Mouse (Mus musculus): ENCODE measurements around the gene Slc25a40. TPM values are rescaled to one million over a fixed set of nuclear protein-coding genes. Genes with fewer than 3 reads are reported as not detected.
A peak's percentile ranks its signal among the peaks of the same experiment; 100 is the strongest.

Gene Slc25a40
- 1 to 10 TPM; 5.5 to 7.0 TPM for total RNA-seq (2021)
- long read RNA-seq, experiment 1, partial matches to known transcripts = 0 of 3 reads
- long read RNA-seq, experiment 1, other reads (novel, unspliced or antisense) = 0 of 3 reads
- long read RNA-seq, experiment 2, partial matches to known transcripts = 0 of 8 reads
- long read RNA-seq, experiment 2, other reads (novel, unspliced or antisense) = 4 of 8 reads

DNA sequence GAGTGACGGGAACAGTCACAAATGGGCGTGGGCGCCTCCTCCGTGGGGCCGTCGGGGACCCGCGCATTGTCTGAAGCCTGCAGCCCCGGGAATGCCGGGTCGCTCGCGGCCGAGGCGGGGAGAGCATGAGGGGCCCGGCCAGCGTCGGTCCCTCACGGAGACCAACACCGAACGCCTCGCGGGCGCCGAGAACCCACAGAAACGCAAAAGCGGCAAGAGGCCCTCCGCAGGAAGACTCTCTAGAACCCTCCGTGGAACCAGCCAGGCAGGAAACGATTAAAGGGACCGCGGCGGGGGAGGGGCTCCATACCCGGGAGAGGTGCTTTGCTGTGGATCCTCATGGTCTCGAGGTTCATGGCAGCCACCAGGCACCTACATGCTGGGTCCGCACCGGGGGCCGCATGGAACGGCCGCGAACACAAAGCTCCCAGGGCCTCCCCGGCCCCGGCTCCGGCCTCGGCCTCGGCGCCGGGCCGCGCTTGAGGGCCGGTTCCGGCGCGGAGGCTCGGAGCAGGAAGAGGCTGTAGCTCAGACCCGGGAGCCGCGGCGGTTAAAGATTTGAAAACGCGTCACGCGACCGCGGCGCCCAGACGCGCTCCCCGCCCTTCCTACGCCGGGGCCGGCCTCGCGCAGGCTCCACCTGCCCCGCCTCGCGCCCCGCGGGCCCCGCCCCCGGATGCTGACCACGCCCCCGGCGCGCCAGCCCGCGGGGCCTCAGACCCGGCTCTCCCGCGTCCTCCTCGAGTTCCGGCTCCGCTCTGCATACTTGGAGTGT, at the start of gene Slc25a40, which contains the start of gene Dbf4:
Slc25a40 (plus strand) TSS at position 694 of the 775 bp plus-strand sequence.
Dbf4 (minus strand) TSS at position 560 of the 775 bp plus-strand sequence.
- peak; percentile 95 for DNase-seq

DNA sequence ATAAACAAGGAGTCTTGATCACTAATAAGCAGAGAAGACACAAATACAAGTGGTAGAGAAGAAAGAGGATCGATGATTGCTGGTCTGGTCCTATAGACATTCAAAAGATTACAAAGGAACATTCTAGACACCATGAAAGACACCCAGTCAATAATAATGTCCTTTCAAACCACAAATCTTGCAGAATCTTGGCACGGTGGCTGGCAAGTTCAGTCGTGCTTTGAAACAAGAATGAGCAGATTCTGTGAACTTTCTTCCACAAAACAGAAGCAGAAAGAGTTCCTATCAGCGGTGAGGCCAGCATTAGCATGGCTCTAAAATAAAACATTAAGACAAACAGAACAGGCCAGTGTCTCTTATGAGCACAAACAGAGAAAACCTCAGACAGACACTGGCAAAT, 49.2 kb upstream of the Slc25a40 start:
- no peak for DNase-seq

DNA sequence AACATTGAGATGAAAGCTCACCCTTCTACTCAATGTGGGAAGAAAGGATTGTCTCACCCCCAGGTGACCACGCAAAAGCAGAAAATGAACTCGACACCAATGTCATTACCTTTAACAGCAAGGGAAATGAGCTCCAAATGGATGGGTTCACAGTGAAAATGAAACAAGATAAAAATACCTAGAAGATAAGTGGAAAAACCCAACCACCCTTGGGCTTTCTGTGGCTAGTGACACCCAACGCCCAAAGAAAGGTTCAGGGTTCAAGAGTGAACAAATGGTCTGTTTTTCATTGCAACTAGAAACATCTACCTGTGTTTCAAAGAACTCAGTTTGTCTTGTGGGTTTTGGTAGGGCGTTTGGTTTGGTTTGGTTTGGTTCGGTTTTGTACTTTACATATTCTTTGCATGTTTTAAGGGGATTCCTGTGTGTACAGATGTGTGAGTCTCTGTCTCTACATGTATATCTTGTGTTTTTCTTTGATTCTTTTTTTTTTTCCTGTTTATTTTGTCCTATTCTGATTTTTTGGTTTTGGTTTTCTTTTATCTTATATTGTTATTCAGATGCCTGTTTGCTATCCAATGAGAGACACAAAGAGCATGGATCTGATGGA, 48.2 kb upstream of the Slc25a40 start:
- no peak for DNase-seq

DNA sequence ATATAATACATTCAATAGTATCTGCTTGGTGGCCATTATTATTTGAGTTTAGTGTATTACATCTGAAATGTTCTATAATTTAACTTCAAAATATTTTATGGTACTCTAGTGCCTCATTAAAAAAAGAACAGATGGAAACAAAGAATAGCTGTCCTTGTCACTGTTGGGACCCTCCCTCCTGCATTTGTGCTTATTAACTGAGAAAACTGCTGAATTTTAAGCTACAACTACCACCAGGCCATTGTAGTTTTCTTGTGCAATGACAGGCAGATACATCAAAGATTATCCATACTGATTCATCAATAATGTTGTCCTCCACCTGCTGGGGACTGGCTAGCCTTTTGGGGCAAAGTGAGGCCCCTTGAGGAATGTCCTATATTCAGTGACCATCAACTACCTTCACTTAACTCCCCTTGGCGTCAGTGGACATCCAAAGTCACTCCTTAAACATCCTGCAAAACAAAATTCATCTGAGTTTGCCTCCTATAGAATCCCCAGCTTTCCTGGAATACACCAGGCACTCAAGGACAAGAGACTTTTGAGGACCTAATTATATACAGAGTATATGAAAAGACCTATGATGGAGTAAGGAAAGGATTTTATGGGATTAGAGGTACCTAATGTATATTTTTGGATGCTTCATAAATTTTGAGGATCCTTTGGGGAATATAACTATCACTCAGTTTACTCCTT, 28.6 kb upstream of the Slc25a40 start:
- DNase-seq = no peak

DNA sequence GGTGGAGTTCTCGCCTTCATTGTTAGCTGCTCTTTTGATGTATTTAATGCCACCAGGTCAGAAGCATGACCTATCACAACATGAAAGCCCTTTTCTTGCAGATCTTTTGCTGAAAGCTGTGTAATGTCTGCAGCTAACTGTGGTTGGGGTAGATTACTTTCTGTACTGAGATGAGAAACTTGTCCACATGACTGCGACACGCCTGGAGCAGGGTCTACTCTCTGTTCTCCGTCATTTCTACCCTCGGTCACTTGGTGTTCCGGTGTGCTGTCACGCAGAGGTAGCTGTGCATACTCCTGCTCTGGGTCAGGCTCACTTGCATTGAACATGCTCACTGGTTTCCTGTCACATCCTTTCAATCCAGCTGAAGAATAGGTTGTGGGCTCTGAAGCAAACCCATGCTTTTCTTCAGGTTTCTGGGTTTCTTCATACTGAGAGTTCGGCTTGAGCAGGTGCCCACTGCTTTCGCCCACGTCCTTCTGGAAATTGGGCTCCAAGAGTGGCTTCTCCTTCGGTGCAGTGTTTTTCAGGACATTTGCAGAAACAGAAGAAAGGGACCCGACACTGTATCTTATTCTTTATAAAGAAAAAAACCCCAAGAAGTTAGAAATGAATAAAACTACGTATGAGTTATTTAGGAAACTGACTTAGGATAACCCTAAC, 24.9 kb upstream of the Slc25a40 start:
- DNase-seq = no peak

DNA sequence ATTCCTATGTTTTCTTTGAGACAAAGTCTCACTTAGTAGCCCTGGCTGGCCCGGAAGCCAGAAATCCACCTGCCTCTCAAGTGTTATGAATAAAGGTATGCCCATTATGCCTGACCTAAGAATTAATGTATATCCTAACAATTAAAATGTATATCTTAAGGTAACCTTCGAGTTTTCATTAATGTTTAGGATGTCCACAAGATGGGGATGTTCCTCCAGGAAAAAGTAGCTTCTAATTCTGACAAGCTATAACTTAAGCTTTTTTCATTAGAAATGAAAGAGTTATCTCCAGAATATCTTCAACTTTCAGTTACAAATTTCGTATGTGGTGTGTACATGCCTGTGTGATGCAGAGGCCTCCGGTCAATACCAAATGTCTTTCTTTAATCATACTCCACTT, 13.9 kb upstream of the Slc25a40 start:
- DNase-seq = no peak

DNA sequence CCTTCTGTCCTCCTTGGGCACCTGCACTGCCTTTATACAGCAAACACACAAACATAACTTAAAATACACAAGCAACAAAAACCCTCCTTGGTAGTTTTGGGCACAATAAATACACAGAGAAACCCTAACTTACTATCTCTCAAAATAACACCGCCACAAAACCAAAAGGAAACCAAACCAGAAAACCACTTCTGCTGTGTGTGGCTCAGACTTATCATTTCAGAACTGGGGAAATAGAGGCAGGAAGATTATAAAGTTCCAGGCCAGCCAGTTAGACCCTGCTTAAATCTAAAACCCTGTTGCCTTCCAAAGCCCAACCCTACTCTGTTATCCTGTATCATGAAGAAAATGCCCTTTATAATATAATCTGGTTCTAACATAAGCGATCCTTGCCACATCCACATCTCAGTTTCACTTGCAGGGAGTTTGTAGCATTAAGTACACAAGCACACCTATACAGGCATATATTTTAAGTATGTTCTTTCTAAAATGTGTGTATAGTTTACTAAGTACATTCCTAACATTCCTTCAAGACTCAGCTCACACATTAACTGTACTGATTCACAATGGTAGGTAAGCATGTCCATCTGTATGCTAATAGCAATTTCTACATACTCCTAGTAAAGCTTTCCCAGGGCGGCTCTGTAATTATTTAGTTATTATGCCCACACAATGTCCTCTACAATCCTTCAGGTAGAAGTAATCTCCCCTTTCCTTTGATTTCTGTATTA, 5.8 kb upstream of the Slc25a40 start:
- DNase-seq = no peak

DNA sequence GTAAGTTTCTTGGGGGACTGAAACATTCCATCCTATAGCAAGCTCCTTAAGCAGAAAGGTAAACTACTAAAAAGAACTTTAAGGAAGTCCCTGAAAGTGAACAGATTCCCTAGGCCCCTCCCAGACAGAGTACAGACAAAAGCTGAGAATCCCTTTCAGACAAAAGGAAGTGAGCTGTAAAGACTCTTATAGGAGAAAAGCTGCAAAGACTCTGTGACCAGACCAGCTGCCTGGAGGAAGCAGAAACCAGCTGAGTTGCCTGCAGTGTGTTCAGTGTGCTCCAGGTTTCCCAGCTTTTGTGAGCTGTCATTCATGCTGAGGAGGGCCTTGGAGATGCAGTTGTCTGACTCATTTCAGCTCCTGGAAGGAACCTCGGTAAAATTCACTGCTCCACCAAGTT, 5.2 kb upstream of the Slc25a40 start:
- no peak for DNase-seq

DNA sequence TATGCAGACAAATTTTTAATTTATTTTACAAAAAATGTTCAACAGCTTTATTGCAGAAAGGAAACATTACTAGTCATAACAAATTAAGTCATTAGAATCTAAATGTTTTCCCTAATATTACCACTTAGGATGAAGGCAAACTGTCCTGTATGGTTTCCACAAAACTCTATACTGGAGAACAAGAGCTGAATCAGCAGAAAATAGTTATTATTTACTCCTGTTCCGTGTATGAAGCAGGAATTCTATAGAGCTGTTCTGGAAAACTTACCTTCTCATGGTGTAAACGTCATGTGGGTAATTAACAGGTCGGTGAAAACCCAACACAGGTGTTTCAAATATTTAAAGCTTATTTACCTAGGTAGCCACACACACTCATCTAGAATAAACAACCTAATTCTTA, 1.2 kb upstream of the Slc25a40 start:
- DNase-seq = no peak

DNA sequence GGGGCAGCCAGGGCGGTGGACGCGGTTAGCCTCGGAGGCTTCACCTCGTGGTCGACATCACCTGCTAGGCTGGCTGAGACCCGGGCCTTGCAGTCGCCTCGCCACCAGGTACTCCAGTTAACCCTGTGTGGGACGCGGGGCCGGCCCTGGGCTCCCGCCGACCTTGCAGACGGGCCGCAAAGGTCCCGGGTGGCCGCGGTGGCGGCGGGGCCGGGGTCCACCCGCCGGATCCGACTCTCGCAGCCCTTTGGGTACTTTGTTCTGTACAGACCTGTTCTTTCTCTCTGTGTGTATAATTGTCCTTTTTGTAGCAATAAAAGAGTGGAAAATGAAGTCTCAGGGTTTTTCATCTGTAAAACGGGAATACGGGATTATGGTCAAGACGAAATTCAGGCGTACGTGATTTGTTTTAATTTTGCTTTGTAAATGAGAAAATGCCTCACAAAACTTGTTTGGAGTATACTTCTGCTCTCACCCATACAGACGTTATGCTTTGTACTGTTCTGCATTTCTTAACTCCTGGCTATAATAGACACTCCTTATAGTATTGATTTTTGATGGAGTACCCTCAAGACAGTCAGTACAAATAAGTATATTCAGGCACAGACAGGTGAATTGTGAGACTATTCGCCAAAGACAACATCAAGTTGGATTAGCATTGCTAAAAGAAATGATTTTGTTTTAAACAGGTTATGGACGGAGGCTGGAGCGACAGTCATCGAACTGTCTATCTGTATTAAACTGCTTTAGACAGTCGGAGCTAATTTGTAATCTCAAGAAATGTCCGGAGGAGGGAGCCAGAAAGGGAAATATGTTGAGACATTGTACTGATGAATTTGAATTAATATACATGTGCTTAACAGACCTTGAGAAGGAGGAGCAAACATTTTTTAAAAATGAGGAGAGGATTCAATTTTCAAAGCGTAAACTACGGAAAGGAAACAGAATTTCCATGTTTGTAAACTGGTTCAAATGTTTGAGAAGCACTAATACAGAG, 580 bp downstream of the Slc25a40 start:
- no peak for DNase-seq

DNA sequence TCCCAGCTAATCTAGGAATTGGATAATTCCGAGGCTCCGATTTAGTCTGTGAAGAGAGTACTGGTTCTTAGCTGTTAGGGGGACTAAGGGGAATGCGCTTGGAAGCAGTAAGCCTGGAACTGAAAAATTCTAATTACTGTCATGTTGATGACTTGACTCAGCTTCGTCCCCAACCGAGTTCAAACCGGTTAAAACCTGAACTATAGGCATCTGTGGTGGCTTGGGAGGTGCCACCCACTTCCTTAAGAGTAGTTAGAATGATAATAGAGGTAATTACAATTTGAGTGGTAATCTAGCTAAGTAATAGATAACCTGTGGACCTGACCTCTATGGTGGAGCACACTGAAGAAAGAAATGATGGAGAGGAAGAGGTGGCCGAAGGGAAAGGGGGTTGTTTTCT, 1.5 kb downstream of the Slc25a40 start:
- DNase-seq = no peak

DNA sequence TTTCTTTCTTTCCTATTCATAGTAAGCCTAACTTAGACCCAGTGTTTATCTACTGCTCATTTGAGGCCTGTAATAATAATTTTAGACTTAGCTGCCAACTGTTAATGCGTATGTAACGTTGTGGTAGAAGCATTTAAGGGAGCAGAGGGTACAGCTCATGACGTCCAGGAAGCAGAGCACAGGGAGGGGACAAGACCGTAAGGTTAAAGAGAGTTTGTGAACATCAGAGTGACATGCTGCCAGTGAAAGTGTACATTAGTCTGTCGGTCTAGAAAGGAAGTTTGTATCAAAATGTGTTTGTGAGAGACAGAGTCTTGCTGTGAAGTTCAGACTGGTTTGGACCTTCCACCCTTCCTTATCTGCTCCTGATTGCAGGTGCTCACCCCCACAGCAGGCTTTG, 3.2 kb downstream of the Slc25a40 start:
- DNase-seq = no peak

DNA sequence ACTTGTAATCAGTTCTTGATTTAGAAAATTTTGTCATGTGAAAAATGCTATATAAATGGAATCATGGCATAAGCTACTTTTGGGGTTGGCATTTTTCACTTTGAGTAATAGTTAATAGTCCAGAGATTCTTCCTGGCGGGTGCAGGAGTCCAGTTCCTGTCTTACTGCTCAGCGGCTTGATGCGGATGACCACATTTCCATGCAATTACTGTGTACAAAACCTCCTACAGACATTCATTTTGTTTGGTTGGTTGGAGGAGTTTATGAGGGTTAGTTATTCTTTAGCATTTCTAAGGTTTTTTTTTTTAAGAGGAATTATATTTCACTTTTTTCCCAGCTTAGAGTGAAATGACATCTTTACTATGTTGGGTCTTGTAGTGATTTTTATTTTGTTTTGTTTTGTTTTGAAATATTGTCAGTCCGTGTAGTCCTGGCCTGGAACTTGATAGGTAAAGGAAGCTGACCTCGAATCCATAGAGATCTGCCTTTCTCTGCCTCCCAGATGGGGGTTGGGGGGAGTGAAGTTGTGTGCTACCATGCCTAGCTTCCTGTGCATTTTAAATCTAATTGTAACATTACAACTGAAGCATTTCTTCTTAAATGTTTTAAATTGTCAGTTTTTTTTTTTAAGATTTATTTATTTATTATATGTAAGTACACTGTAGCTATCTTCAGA, 15.0 kb downstream of the Slc25a40 start:
- no peak for DNase-seq

DNA sequence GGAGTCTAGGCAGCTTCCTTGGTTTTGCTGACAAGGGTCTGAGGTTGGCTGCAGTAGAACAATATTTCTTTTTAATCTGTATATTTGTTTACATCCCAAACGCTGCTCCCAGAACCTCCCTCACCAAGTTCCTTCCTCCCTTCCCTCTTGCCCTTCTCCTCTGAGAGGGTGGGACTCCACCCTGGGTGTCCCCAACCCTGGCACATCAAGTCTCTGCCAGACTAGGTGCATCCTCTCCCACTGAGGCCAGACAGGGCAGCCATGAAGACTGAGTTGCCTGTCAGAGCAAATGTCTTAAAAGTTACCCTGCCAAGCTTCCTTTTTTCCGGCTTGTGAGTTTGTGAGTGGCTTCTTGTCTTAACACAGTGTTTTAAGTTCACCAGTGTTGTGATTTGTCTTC, 16.4 kb downstream of the Slc25a40 start:
- DNase-seq = no peak

DNA sequence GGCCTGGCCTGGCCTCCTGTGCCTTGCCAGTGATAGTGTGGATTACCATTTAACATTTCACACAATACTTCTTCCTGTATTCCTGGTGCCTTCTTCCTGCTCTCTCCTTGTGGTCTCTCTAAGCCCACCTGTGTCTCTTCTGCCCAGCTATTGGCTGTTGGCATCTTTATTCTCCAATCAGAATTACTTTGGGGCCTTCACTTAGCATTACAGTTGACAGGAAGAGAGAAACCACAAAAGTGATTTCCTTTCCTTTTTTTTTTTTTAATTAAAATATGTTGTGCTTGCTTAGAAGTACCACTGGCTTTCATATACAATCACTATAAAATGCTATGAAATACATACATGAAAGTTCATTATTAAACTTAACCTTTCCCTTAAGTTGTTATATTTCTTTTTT, 32.9 kb downstream of the Slc25a40 start:
- DNase-seq = no peak

DNA sequence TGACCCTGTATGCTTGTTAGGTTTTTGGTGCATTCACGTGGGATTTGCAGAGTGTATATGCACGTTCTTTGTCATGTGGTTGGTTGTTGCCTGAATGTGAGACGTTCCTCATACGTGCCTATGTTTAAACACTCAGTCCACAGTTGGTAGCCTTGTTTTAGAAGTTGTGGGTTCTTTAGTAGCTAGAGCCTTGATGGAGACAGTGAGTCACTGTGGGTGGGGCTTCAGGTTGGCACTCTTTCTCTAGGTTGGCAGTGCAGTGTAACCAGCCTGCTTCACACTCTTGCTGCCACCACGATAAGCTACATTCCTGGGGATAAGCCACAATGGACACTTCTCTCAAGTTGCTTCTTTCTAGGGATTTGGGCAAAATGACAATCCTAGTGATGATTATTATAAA, 33.9 kb downstream of the Slc25a40 start:
- no peak for DNase-seq

DNA sequence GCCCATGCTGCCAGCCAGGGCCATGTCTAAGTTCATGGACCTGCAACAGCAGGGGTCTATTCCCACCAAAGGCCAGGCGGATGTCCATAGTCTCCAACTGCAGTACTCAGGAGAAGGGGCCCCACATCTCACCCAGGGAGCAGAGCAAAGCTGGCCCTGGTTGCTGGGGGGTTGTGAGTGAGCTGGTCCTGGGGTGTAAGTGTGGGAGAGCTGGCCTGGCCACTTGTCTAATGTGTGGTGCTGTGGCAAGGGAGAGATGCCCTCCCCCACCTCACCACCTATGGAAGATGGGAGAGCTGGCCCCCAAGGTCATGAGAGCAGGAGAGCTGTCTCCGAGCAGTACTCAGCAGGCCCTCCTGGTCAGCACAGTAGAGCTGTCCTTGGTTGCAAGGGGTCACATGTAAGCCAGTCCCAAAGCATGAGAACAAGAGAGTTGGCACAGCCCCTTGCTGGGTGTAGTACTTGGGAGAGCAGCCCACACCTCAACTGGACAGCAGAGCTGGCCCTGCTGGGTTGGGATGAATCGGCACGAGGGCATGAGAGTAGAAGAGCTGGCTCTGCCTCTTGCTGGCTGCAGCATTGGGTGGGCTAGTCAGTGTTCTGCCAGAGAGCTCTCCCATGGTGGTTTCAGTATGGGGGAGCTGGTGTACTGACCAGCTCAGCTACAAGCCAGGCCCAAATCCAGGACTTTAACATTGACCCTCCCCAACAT, 65.5 kb downstream of the Slc25a40 start:
- DNase-seq = no peak

DNA sequence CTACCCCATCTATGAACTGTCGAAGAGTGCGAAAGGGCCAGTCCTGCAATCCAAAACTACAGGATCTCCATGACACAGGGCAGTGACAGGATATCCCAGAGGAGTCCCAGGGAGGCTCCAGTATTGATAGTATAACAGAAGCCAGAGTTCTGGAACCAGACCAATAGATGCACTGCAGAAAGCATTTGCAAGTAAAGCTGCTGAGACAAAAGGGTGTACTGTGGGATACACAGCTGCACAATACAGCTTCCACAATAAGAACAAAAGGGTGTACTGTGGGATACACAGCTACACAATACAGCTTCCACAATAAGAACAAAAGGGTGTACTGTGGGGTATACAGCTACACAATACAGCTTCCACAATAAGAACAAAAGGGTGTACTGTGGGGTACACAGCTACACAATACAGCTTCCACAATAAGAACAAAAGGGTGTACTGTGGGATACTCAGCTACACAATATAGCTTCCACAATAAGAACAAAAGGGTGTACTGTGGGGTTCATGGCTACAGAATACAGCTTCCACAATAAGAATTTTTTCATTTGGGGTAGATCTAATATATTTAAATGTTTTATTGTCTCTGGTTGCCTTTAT, 66.1 kb downstream of the Slc25a40 start:
- no peak for DNase-seq
